Mouse (Mus musculus) G1E (cell line): ENCODE measurements around the gene B4galt2.

Source experiments
- CTCF ChIP-seq: IDR thresholded peaks from 2 replicates; pipeline ENCODE4 v1.5.1; 2012; ENCODE audit warnings: low read depth, low read length, inconsistent platforms, mixed read lengths
- POLR2AphosphoS5 ChIP-seq: IDR thresholded peaks from 2 replicates; pipeline ENCODE4 v1.6.1; 2012; ENCODE audit warnings: low read depth, low read length, inconsistent platforms; ENCODE audit not compliant: insufficient replicate concordance

DNA sequence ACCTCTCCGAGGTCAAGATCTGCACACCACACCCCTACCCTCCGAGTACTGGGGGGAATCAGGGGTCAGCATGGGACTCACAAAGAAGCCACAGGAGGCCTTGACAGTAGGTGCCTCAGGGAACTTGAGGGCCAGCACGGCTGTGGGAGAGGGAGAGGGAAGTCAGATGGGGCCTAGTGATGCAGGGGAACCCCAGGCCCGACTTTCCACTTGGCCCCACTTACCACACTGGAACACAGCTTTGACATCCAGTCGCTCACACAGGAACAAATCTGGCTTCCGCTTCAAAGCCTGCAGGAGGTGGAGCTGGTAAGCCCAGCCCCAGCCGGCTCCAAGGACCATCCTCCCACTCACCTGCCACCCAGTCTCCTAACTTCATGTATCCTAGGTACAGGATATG is 12.1 kb upstream of the B4galt2 start:
- TF ChIP-seq CTCF, result no peak
- TF ChIP-seq POLR2AphosphoS5, result no peak
